Mouse (Mus musculus) heart, embryonic 15.5 days (tissue): Measurements from ENCODE around the gene Clpsl2. TPM values are rescaled to one million over a fixed set of nuclear protein-coding genes. Genes with fewer than 3 reads are reported as not detected.

Source experiments
- ATAC-seq: fragments of 200-750 bp; cut with Nextera tagmentation; replicated peaks from 2 replicates; pipeline ENCODE4 v1.8.0; 2017; ENCODE audit warnings: low read depth, moderate TSS enrichment; ENCODE audit not compliant: insufficient number of reproducible peaks, insufficient read depth, low FRiP score
- H3K27ac ChIP-seq: fragments of 300-500 bp; sonication (generic); 2 replicates; pipeline ENCODE4 v1.5.1; 2015; ENCODE audit warnings: mild to moderate bottlenecking, inconsistent platforms
- H3K27me3 ChIP-seq: fragments of 300-500 bp; sonication (generic); 2 replicates; pipeline ENCODE4 v1.6.1; 2015; ENCODE audit warnings: inconsistent platforms
- H3K36me3 ChIP-seq: fragments of 300-500 bp; sonication (generic); 2 replicates; pipeline ENCODE4 v1.6.1; 2015; ENCODE audit warnings: mild to moderate bottlenecking, inconsistent platforms
- H3K4me1 ChIP-seq: fragments of 300-500 bp; sonication (generic); replicated peaks from 2 replicates; pipeline ENCODE4 v1.6.1; 2015; ENCODE audit warnings: inconsistent platforms
- H3K4me2 ChIP-seq: fragments of 300-500 bp; sonication (generic); 2 replicates; pipeline ENCODE4 v1.6.1; 2015; ENCODE audit warnings: inconsistent platforms, mild to moderate bottlenecking, moderate library complexity
- H3K4me3 ChIP-seq: fragments of 300-500 bp; sonication (generic); 2 replicates; pipeline ENCODE4 v1.5.1; 2015; ENCODE audit warnings: mild to moderate bottlenecking, inconsistent platforms
- H3K9ac ChIP-seq: fragments of 300-500 bp; sonication (generic); 2 replicates; pipeline ENCODE4 v1.6.1; 2015; ENCODE audit warnings: mild to moderate bottlenecking, inconsistent platforms
- H3K9me3 ChIP-seq: fragments of 300-500 bp; sonication (generic); replicated peaks from 2 replicates; pipeline ENCODE4 v1.6.1; 2016; ENCODE audit warnings: inconsistent platforms
- WGBS: fragments of 180-500 bp; shearing (Covaris S2); methylation state at CpG from one replicate; pipeline ENCODE4 v1.1.7; 2015; ENCODE audit warnings: mixed read lengths; 5-methylcytosine and 5-hydroxymethylcytosine counted together
- polyA plus RNA-seq: library from polyadenylated mRNA; unstranded; fragments of >200 nt; fragmentation: Nextera tagmentation; extraction: Ambion mirVana; gene quantifications from 2 replicates; pipeline ENCODE4 v1.2.1, GENCODE M21; 2015

Gene Clpsl2
- polyA plus RNA-seq, 1 experiment from 2014 or later: not detected

- ATAC-seq: no peak
- H3K9ac ChIP-seq: no peak overlapping the region
- no peaks in the 10 kb centered on the region for H3K36me3 ChIP-seq
- H3K27me3 ChIP-seq: no peaks in the 10 kb centered on the region
- no peak overlapping the region for H3K27ac ChIP-seq
- no peak overlapping the region for H3K4me2 ChIP-seq
- H3K4me3 ChIP-seq: no peak overlapping the region
- 0 out of 2 replicates have a peak, but pooled peaks cover 3% of the 10 kb centered on the region for H3K4me1 ChIP-seq
- no peaks in the 10 kb centered on the region for H3K9me3 ChIP-seq
- WGBS: 53% methylated on average over 7 of the region's 7 CpGs
Observed at GRCm38 (mm10) chr17:28561613-28562012, 12.4 kb downstream of the Clpsl2 start.

GRCm38 (mm10) chr17:28565181-28565580 lies 16.0 kb downstream of the Clpsl2 start:
- Histone ChIP-seq H3K4me1 (0 out of 2 replicates have a peak, but pooled peaks cover 3% of the 10 kb centered on the region), H3K27ac (no peak overlapping the region), H3K9me3 (no peaks in the 10 kb centered on the region), H3K4me2 (no peak overlapping the region), H3K4me3 (no peak overlapping the region), H3K27me3 (no peaks in the 10 kb centered on the region), H3K36me3 (no peaks in the 10 kb centered on the region), H3K9ac (no peak overlapping the region)
- ATAC-seq: no peak

DNA sequence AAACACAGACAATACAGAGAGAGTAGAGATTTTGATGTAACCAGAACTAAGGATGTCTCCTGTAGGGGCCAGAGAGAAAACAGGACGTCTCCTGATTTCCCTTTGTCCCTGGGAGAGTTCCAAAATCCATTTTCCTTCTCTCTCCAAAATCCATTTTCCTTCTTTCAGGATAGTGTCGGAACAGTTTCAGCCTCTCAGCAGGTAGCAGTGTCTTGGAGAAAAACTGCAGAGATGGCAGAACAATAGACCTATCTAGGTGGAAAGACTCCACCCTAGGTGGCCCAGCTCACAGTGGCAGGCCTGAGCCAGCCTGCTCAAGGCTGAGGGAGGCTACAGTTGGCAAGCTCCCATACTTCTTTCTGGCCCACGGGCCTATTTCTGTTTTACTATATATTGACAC lies 18.3 kb downstream of the Clpsl2 start:
- Histone ChIP-seq H3K27ac (no peak overlapping the region), H3K9ac (no peak overlapping the region)
- no peak for ATAC-seq

GRCm38 (mm10) chr17:28571868-28572267 lies 22.7 kb downstream of the Clpsl2 start:
- peaks cover 8% of the 10 kb centered on the region for H3K4me1 ChIP-seq
- H3K9ac ChIP-seq: no peak overlapping the region
- H3K36me3 ChIP-seq: no peaks in the 10 kb centered on the region
- no peak for ATAC-seq
- peaks cover 7% of the 10 kb centered on the region; the same call in 1 of the 2 replicates for H3K27me3 ChIP-seq
- H3K4me3 ChIP-seq: no peak overlapping the region
- no peak overlapping the region for H3K4me2 ChIP-seq
- 61% methylated on average over 3 of the region's 3 CpGs for WGBS
- H3K27ac ChIP-seq: no peak overlapping the region
- no peaks in the 10 kb centered on the region for H3K9me3 ChIP-seq

More for the DNA sequence above, 18.3 kb downstream of the Clpsl2 start:
- Histone ChIP-seq H3K4me2 (no peak overlapping the region), H3K9me3 (no peaks in the 10 kb centered on the region), H3K4me1 (no peaks in the 10 kb centered on the region), H3K36me3 (no peaks in the 10 kb centered on the region), H3K27me3 (no peaks in the 10 kb centered on the region), H3K4me3 (no peak overlapping the region)
- WGBS: 45% methylated on average over 3 of the region's 3 CpGs

DNA sequence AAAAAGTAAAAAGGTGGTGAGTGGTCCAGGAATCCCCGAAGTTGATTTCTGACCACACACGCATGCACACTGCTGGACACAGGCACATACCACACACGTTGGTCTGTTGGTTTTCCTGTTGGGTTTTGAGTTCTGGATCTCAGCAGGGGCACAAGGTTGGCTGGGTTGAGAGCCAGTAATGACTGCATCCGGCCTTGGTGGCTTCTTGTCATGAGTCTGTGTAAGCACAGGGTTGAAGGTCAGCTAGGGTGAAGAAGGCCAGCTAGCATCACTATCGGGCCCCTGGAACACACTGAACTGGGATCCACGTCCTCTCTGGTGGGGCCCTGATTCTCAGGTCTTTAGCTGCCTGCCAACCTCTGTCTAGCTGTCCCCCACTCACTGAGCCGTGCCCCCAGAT lies 23.3 kb downstream of the Clpsl2 start:
- Histone ChIP-seq H3K27ac (no peak overlapping the region), H3K36me3 (no peaks in the 10 kb centered on the region), H3K9me3 (no peaks in the 10 kb centered on the region), H3K27me3 (peaks cover 7% of the 10 kb centered on the region; the same call in 1 of the 2 replicates), H3K4me2 (no peak overlapping the region), H3K4me3 (no peak overlapping the region), H3K4me1 (peaks cover 8% of the 10 kb centered on the region), H3K9ac (no peak overlapping the region)
- no peak for ATAC-seq
- WGBS: 71% methylated on average over 7 of the region's 7 CpGs

DNA sequence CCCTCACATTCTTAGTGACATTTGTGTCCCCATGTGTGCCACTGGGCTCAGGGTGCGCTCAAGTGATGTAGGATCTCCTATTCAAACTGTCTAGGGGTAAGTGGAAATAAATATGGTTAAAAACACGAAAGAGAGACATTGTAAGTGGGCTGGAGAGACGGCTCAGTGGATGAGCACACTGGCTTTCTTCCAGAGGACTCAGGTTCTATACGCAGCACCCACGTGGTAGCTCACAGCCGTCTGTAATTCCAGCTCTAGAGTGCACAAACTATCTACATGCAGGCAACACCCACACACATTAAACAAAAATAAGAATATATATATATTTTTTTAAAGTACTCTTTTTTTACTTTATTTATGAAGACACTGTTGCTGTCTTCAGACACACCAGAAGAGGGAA lies 23.7 kb downstream of the Clpsl2 start:
- H3K4me1 ChIP-seq: peaks cover 8% of the 10 kb centered on the region
- peaks cover 7% of the 10 kb centered on the region; the same call in 1 of the 2 replicates for H3K27me3 ChIP-seq
- no peak overlapping the region for H3K27ac ChIP-seq
- WGBS: 76% methylated on average over 6 of the region's 6 CpGs
- ATAC-seq: no peak
- no peak overlapping the region for H3K9ac ChIP-seq
- H3K4me3 ChIP-seq: no peak overlapping the region
- H3K4me2 ChIP-seq: no peak overlapping the region
- no peaks in the 10 kb centered on the region for H3K36me3 ChIP-seq
- H3K9me3 ChIP-seq: no peaks in the 10 kb centered on the region

GRCm38 (mm10) chr17:28575244-28576125 lies 26.3 kb downstream of the Clpsl2 start, which contains the start of gene Lhfpl5:
Gene Lhfpl5 (plus strand): TSS chr17:28575641.
- H3K9me3 ChIP-seq: no peaks in the 10 kb centered on the region
- no peak within 1 kb of the TSS for H3K27ac ChIP-seq
- WGBS: 16% methylated on average over 50 of the region's 50 CpGs
- H3K4me3 ChIP-seq: peak within 1 kb of the TSS; percentile 31
- no peaks in the 10 kb centered on the region for H3K36me3 ChIP-seq
- peaks cover 7% of the 10 kb centered on the region; the same call in 1 of the 2 replicates for H3K27me3 ChIP-seq
- ATAC-seq: peak; percentile 54
- peak within 1 kb of the TSS; percentile 59 for H3K4me2 ChIP-seq
- no peak within 1 kb of the TSS for H3K9ac ChIP-seq
- peaks cover 8% of the 10 kb centered on the region for H3K4me1 ChIP-seq

DNA sequence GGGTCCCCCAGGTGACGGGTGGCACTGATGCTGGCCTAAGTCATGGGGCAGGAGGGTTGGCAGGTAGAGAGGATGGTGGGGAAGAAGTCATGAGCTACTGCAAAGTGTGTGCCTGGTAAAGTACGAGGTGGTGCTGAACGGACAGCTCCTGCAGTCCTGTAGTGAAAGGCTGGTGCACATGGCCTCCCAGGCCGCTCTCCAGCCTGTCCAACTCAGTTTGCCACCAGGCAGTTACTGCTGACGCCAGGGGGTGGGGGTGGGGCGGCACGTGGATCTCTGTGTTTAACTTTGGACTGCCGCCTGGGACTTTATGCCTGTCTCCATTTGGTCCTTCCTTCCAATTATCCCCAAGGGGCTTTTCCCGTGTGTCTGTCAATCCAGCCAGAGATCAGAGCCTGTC lies 31.2 kb downstream of the Clpsl2 start:
- Histone ChIP-seq H3K36me3 (no peaks in the 10 kb centered on the region), H3K4me2 (no peak overlapping the region), H3K27me3 (peaks cover 5% of the 10 kb centered on the region; the same call in 1 of the 2 replicates), H3K9ac (no peak overlapping the region), H3K9me3 (no peaks in the 10 kb centered on the region), H3K27ac (no peak overlapping the region), H3K4me1 (peaks cover 5% of the 10 kb centered on the region), H3K4me3 (no peak overlapping the region)
- WGBS: 5% methylated on average over 9 of the region's 9 CpGs
- peak; percentile 48; the same call in 1 of the 2 replicates for ATAC-seq

DNA sequence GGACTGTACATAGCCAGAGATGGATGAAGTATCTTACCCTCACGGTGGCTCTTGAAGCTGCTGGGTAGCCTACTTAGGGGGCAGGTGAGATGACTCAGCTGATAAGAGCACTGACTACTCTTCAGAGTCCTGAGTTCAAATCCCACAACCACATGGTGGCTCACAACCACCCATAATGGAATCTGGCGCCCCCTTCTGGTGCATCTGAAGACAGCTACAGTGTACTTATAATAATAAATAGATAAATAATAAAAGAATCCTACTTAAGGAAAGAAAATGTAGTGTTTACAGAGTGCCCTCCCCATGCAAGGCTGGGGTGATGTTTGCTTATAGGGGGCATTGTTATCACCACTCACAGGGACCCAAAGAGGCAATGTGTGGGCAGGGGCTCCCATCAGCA lies 31.8 kb downstream of the Clpsl2 start:
- H3K27me3 ChIP-seq: 0 out of 2 replicates have a peak, but pooled peaks cover 3% of the 10 kb centered on the region
- H3K9me3 ChIP-seq: no peaks in the 10 kb centered on the region
- no peak overlapping the region for H3K4me3 ChIP-seq
- no peak for ATAC-seq
- H3K27ac ChIP-seq: no peak overlapping the region
- 59% methylated on average over 2 of the region's 2 CpGs for WGBS
- no peak overlapping the region for H3K4me2 ChIP-seq
- H3K36me3 ChIP-seq: no peaks in the 10 kb centered on the region
- no peaks in the 10 kb centered on the region; the same call in 1 of the 2 replicates for H3K4me1 ChIP-seq
- no peak overlapping the region for H3K9ac ChIP-seq

- Histone ChIP-seq H3K27ac (no peak overlapping the region), H3K36me3 (peaks cover 37% of the 10 kb centered on the region), H3K9me3 (no peaks in the 10 kb centered on the region), H3K27me3 (no peaks in the 10 kb centered on the region), H3K4me1 (peaks cover 11% of the 10 kb centered on the region), H3K9ac (no peak overlapping the region), H3K4me3 (no peak overlapping the region), H3K4me2 (no peak overlapping the region)
- WGBS: 73% methylated on average over 3 of the region's 3 CpGs
- ATAC-seq: no peak
Observed at GRCm38 (mm10) chr17:28586509-28586908, 37.3 kb downstream of the Clpsl2 start.

DNA sequence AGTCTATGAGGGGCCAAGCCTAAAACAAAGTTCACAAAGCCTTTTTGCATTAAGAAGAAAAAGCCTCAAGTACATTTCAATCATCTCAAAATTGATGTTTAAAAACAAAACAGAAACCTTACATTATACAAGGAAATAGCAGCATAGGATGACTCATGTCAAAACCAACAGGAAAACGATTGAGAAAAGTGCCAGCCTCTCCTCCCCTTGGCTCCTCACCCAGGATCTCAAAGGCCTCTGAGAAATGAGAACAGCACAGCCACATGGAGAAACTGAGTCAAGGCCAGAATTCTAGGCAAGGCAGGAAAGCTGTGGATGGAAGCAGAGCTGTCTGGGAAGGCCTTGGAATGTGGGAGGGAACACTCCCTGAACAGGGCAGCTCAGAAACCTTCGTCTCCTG lies 39.4 kb downstream of the Clpsl2 start:
- WGBS: 73% methylated on average over 2 of the region's 2 CpGs
- Histone ChIP-seq H3K27me3 (no peaks in the 10 kb centered on the region), H3K27ac (no peak overlapping the region), H3K4me2 (no peak overlapping the region), H3K9me3 (no peaks in the 10 kb centered on the region), H3K4me1 (peaks cover 26% of the 10 kb centered on the region), H3K4me3 (no peak overlapping the region), H3K36me3 (peaks cover 50% of the 10 kb centered on the region), H3K9ac (no peak overlapping the region)
- no peak for ATAC-seq
